Mouse (Mus musculus) yolk sac, embryonic 10.5 days (tissue): ENCODE data around the gene Zfp91.
"Not testable (repeated sequence)": the region's sequence is repeated elsewhere in the genome, so short reads cannot be mapped to it uniquely, and the experiment has no call there.

ENCODE experiments used
- DNase-seq: peaks from one replicate; pipeline ENCODE4 v3.0.0-alpha.2; 2017; ENCODE audit warnings: low spot score

Zfp91 gene

DNA sequence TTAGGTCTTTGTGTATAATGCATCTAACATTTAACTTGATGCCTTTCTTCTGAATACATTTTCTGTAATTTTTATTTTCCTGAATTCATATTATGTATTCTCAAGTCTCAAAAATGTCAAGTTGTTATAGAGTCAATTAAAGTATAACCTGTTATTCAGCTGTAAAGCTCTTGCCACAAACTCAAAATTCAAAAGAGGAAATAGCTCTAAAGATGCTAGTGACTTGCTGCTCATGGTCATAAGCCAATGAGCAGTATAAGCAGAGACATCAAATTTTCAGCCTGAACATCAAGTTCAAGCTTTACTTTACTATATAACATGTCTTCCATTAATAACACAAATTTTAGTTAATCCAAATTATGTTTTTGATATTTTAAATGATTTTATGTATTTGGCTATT is 3.6 kb downstream of the Zfp91 start:
- no peak for DNase-seq

DNA sequence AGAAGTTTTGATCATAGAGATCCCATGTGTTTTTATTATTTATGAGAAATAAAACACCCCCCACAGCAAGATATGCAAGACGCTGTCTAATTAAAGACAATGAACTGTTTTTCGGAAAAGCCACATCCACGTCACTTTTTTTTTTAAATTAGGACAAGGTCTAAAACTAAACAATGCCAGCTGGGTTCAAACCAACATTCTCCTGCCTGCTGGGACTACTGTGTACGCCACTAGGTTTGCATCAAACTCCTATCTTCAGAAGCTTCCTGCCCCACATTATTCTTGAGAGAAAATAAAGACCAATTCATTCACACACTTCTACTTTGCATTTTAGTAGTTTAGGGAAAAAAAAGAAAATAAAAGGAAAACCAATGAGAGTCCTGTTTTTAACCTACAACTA is 8.2 kb downstream of the Zfp91 start:
- DNase-seq, result no peak

GRCm38 (mm10) chr19:12786803-12787395 is 9.0 kb downstream of the Zfp91 start:
- DNase-seq, result no peak

DNA sequence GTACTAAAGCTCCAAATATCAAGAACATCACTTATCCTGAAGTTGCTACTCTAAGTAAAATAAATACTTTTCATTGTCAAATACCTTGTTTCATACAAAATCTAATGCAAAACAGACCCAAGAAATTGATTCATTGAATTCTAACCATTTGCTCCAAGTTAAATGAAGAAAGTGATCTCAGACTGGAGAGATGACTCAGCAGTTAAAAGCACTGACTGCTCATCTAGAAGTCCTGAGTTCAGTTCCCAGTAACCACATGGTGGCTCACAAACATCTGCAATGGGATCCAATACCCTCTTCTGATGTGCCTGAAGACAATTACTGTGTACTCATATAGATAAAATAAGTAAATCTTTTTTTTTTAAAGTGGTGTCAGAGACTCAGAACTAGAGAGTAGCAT is 15.5 kb downstream of the Zfp91 start:
- DNase-seq, result no peak

GRCm38 (mm10) chr19:12770888-12771287 is 25.0 kb downstream of the Zfp91 start:
- DNase-seq, result no peak

GRCm38 (mm10) chr19:12765308-12765707 is 30.6 kb downstream of the Zfp91 start, which contains the start of gene Cntf:
Gene Cntf (minus strand): TSS chr19:12765632.
- DNase-seq, result no peak

GRCm38 (mm10) chr19:12762212-12763130 is 33.5 kb downstream of the Zfp91 start:
- no peak for DNase-seq

DNA sequence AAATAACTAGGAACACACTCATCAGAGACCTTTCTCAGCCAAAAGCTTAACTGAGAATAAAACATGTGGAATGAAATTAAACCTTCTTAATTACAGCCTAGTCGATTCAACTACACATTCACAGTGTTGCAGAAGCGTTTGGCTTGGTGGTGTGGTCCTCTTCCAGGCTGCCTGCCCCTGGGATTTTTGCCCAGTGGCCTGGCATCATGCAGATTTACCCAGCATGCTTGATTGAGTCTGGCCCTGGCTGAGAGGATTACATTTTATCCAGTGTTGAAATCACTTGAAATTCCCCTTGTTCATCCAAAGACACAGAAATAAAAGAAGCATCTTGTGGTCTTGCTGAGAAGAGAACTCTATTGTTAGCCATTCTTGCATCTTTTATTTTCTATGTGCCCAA is 36.3 kb downstream of the Zfp91 start:
- no peak for DNase-seq

- no peak for DNase-seq
Measured at GRCm38 (mm10) chr19:12758936-12759478, 36.9 kb downstream of the Zfp91 start.

DNA sequence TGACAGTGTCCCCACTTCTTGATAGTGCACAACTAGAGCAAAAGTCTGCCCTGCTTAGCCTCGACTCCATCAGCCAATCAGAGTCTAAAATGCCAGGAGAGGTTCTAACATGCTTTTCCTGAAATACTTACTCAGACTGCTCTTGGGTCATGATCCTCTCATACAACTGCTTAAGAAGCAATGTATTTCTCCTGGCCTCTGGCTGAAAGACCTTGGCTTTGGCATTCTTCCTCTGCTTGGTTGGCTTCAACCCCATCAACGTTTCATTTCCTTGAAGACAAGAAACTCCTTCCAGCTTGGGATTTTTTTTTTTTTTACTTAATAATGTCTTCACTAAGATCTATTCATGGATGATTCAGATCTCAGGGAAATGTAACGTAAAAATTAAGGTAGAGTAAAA is 39.6 kb downstream of the Zfp91 start:
- DNase-seq, result no peak

- no peak for DNase-seq
Measured at GRCm38 (mm10) chr19:12731950-12732349, 64.0 kb downstream of the Zfp91 start.

GRCm38 (mm10) chr19:12731036-12731435 is 64.9 kb downstream of the Zfp91 start:
- no peak for DNase-seq

DNA sequence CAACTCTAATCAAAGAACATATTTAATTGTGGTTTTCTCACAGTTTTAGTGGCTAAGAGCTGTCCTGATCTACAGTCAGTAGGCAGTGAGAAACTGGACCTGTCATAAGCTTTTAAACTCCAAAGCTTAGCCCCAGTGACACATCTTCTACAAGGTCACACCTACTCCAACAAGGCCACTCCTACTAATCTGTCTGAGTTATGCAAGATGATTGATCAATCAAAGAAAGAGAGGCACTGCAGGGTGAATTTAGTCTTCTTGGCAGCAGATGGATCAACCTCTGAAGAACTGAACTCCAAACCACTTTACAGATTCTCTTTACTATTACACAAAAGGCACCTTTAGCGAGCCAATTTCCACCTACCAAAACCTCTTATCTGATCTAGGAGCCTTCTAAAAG is 70.1 kb downstream of the Zfp91 start:
- no peak for DNase-seq

DNA sequence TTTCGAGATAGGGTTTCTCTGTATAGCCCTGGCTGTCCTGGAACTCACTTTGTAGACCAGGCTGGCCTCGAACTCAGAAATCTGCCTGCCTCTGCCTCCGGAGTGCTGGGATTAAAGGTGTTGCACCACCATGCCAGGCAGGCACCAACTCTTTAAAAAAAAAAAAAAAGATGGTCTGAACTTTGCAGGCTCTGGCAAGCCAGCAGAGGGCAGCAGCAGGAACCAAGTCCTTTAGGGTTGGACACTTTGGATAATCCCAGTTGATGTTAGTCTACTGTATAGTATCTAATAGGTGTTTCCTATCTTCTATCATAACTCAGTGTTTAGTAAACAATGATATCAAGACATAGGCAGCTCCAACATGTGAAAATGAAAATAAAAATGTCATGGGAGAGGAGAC is 73.6 kb downstream of the Zfp91 start:
- no peak for DNase-seq

- not testable (repeated sequence) for DNase-seq
Measured at GRCm38 (mm10) chr19:12721596-12721995, 74.3 kb downstream of the Zfp91 start.

GRCm38 (mm10) chr19:12720919-12721318 is 75.0 kb downstream of the Zfp91 start:
- not testable (repeated sequence) for DNase-seq

- DNase-seq, result no peak
Measured at GRCm38 (mm10) chr19:12720463-12720862, 75.5 kb downstream of the Zfp91 start.

GRCm38 (mm10) chr19:12719189-12719588 is 76.7 kb downstream of the Zfp91 start:
- no peak for DNase-seq
